Mouse (Mus musculus) heart, postnatal 14 days (tissue): Measurements from ENCODE around the gene Ak7. TPM values are rescaled to one million over a fixed set of nuclear protein-coding genes. Genes with fewer than 3 reads are reported as not detected.

Experiments
- DNase-seq, 2 experiments: peaks; one replicate each; pipeline ENCODE4 v3.0.0; 2021 to 2022
- intact Hi-C: fragments of 180-260 bp; cut with DNase I; formaldehyde crosslinking; loops from one replicate; pipeline ENCODE4 v1.15.1; 2025
- long read RNA-seq, 2 experiments: library from polyadenylated mRNA; stranded (forward); transcript quantifications; one replicate each; pipeline ENCODE4 v2.0.0; 2021
- total RNA-seq, 2 experiments: library from RNA; stranded (reverse); gene quantifications; 2 replicates each; pipeline ENCODE4 v1.2.3; 2021

Ak7 gene
- under 1 TPM in 1 of 2 experiments, not detected in 1; 0.62 TPM for total RNA-seq
- long read RNA-seq, experiment 1: 0 reads
- long read RNA-seq, experiment 2: 0 reads

DNA sequence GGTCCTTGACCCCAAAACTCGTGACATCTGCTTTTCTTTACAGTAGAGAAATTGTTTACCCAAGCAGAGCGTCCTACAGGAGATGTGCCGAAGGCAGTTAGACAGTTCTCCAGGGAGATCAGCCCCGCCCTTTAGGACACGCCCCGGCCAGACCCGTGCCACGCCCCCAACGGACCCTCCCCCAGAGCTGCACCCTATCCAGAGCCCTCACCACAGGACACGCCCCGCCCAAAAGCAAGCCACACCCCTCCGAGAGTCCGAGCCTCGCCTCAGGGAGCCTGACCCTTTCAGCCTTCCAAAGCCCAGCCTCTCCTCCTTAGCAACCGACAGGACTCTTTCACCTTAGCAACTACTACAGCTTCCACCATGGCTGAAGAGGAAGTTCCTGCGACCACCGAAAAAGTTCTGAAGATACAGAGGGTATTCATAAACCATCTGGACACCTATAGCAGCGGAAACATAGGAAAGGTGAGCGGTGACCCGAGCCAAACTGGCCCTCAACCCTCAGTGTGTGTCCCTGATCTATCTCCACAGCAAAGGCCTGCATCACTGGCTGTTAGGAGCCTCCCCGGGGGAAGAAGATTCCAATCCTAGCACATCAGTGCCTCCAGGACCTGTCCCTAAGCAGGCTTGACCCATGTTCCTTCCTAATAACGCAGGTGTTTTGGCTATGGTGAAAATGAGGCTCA lies at the start of gene Ak7:
Gene Ak7 (plus strand): TSS at position 178 of the 689 bp plus-strand sequence.
- intact Hi-C loops: no loop called here

DNA sequence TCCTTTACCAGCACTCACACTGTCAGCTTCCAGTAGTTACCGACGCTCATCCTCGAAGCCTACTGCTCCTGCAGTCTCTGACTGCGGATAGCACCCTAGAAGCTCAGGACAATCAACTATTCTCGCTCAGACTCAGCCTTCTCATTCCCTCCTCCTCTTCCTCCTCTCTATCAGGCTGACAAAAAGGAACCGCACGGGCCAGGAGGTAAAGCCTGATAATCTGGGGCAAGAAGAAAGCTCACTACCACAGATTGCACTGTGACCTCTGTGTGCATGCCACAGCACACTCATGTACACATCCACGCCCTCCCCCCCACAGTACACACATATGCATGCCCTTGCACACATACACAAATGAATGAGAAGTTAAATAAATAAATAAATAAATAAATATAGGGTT lies 29.5 kb upstream of the Ak7 start:
- no peak for DNase-seq
- intact Hi-C loops: no loop called here

More for the DNA sequence above, at the start of gene Ak7:
- DNase-seq: peak; percentile 43 to 54

DNA sequence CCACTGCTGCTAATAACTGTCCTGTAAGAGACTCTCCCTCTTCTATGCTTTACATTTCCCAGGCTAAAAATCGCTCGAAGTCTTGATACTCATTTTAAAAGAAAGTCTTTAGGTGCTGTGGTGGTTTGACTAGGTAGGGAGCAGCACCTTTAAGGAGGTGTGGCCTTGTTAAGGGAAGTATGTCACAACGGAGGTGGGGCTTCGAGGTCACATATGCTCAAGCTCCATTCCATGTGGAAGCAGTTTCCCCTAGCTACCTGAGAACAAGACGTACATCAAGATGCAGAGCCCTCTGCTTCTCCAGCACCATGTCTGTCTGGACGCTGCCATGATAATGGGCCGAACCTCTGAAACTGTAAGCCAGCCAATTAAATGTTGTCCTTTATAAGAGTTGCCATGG lies 27.6 kb upstream of the Ak7 start:
- DNase-seq: no peak
- intact Hi-C loops: no loop called here

DNA sequence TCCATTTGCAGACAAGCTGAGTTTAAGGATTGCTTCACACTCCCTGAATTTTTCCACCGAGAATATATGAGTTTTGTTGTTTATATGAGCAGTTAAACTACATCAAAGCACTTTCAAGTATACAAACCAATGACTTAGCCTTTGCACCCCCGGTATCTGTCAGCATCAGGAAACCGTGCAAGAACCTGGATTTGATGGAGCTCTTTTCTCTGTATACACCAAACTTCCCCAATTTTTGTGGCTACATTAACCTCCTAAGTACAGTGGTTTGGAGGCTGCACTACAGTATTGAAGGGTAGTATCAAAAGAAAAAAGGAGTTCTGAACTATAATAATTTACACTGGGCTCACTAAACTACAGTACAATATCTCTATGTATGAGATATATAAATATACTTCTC lies 27.0 kb upstream of the Ak7 start:
- DNase-seq: no peak
- intact Hi-C loops: no loop called here

DNA sequence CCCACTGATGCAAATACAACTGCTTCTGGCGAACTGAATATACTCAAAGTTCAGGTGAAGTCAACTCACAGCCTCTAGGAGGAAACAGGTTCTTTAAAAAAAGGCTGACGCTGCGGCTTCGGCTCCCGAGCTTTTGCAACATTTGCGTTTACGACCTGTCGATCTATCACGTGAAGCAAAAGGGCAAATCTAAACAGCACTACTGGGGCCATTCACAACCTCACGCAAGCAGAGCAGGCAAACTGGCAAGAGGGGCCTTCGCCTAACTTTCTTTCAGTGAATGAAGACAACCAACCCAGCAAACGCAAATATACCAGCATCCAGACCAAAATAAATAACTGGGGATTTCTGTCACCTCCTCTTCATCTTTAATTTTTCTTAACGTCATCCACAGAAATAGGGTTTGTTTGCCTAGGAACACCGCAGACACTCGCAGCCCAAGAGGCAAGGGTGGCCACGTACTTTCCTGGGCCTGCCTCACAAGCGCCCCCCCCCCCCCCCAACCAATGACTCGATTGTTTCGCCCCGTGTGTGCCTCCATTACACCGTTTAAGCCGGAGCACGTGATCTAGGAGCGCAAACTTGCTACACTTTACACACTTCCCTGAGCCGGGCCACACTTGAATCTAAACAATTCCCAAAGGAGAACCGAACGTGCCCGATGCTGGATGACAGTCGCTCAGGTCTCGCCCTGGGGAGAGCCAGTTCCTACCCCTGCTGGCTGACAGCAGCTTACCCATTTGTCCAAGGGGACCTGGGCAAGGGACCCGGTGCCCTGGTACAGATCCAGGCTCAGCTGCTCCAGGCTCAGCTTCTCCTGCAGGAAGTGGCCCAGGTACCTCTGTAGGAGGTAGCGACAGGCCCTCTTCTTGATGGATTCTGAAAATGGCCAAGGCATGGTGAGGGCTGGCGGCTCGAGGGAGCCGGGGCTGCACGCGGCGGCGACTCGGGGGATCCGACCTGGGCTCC lies 21.6 kb upstream of the Ak7 start, which contains the start of gene Gskip:
Gene Gskip (plus strand): TSS at position 897 of the 969 bp plus-strand sequence.
- intact Hi-C loops: no loop called here
- peak in 1 of 2 experiments; percentile 43 for DNase-seq

DNA sequence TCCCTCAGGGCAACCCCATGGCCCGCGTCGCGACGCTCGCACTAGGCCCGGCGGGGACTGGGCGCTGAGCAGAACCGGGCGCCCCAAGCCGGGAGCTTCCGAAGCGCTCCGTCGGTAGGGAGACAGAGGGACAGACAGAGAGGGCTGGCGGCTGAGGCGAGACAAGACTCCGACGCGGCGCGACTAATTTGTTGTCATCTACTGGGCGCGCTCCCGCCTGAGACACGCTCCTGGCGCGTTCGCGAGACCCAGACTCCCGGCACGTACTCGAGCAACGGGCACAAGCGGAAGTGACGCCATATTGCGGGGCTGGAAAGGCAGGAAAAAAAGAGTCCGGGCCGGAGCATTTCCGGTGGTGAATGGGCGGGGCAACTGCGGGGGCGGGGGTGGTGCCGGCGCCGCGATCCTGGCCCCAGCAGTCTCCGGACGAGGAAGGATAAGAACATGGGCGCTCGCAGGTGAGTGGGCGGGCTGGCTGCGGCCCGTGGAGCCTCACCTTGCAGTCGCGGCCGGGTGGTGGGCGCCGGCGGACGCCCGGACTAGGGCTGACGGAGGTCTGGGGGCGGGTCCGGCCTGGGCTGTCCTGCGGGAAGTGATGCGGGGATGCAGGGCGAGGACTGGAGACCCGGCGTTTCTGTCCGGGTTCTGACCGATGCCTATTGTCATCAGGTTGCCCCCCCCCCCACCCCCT lies 20.6 kb upstream of the Ak7 start, which contains the start of gene Atg2b:
Gene Atg2b (minus strand): TSS at position 211 of the 691 bp plus-strand sequence.
- DNase-seq: peak; percentile 95 to 97
- intact Hi-C loops: no loop called here

DNA sequence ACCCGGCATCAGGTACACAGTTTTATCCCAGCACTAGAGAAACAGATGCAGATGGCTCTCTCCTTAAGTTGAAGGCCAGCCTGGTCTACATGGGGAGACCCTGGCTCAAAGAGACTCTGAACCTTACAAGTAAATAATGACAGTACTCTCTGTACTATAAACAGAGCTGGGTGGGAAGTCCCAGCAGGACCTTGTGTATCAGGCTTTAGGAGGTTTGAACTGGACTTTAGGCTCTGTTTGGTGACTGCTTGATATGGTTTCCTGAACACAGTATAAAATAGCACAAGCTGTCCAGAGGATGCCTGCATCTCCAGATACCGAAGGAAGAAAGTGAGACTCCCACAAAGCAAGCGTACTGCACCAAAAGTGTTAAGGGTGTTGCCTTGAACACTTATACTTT lies 19.0 kb upstream of the Ak7 start:
- intact Hi-C loops: loop anchor here (2.0 kb wide), 1 partner anchor 98 kb away; the partner anchor contains the start of gene Papola
- no peak for DNase-seq

DNA sequence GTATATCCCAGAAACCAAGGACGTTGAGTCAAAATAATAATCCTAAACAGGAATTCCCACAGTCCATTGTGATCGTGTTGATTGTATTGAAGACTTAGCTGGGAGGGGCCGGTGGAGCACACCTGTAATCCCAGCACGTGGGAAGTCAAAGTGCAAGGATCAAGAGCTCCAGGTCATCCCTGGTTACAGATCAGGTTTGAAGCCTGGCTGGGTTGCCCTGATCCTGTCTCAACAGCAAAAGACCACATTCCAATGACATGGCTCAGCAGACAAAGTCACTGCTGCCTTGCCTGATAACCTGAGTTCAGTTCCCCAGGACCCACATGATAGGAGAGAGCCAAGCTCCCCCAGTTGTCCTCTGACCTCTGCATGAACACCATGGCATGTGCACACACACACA lies 18.4 kb upstream of the Ak7 start:
- intact Hi-C loops: loop anchor here (2.0 kb wide), 1 partner anchor 97 kb away; the partner anchor contains the start of gene Papola
- DNase-seq: no peak

DNA sequence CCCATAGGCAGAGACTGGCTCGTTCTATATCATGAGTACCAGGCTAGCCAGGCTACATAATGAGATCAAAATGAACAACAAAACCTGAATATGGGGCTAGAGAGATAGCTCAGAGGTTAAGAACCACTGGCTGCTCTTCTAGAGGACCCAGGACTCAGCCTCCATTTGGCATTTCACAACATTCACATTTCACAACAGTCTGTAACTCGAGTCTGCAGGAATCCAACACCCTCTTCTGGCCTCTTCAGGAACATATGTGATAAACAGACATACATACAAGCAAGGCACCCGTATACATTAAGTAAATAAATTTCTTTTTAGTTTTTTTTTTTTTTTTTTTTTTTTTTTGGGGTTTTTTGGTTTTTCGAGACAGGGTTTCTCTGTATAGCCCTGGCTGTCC lies 17.2 kb upstream of the Ak7 start:
- intact Hi-C loops: no loop called here
- no peak for DNase-seq

DNA sequence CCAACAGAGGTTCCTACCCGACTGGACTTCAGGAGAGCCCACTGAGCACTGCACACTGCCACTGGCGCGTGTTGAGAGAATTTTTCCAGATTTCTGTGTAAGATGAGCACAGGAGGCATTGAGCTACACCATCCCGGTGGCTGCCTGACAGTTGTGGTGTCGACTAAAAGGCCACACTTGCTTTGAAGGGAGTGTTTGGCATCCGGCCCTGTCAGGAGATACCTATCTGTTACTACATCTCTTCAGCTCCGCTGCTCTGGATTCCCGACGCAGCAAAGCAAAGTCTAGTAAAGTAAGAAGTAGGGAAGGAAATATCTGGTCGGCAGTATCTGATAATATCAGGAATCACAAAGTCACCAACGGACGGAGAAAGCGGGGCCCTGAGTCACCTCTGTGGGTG lies 16.3 kb upstream of the Ak7 start:
- intact Hi-C loops: no loop called here
- DNase-seq: no peak

DNA sequence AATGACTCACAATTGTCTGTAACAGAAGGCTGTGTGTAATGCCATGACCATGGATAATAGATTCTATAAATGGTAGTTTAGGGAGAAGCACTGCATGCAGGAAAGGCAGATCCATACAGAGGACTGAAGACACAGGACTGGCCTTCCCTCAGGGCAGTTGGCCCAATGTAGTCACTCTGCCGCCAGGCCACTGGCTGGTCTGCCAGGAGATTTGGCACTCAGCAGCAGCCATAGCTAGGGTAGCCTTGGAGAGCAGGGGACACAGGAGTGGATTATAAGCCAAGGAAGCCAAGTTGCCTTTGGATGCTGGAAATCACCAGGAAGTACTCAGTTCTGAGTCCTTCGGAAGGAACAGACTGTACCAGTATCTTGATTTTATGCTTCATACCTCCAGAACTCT lies 11.8 kb upstream of the Ak7 start:
- DNase-seq: no peak
- intact Hi-C loops: no loop called here

DNA sequence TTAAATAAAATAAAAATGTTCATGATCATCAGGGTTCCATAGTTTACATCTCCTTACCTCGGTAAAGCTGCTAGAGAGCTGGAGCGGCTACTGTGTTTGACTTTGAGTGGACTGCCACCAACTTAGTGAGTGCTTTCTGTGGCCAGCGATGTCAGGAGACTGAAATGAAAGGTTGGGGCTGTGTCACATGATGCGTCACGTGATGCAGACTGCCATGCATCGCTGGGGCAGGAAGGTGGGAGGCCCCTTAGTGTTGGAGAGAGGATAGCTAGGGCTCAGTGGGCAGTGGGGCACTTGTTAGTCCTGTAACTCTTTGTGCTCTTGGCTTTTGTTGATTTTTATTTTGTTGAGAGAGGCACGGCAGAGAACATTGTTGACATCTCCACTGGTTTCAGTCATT lies 9.9 kb upstream of the Ak7 start:
- no peak for DNase-seq
- intact Hi-C loops: no loop called here

DNA sequence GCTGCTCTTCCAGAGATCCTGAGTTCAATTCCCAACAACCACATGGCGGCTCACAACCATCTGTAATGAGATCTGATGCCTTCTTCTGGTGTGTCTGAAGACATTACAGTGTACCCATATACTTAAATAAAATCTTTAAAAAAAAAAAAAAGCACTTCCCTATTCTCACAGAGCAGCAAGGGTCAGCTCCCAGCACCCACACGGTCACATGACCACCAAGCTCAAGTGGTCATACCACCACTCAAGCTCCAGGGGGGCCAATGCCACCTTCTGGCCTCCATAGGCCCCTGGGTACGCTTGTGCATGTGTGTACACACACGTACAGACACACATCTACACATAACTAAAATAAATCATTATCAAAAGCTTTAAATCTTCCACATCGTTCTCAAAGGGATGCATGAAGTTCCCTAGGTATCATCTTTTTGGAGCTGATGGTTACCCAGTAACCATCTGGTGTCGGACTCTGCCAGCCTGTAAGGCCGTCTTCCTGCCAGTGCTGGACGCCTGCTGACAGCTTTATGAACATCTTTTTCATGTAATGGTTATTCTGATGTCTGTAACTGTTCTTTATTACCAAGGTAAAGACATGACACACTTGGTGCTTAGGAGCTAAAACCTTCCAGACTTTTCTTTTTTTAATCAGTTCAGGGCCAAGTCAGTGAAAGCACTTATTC lies 8.5 kb upstream of the Ak7 start:
- intact Hi-C loops: no loop called here
- DNase-seq: no peak

DNA sequence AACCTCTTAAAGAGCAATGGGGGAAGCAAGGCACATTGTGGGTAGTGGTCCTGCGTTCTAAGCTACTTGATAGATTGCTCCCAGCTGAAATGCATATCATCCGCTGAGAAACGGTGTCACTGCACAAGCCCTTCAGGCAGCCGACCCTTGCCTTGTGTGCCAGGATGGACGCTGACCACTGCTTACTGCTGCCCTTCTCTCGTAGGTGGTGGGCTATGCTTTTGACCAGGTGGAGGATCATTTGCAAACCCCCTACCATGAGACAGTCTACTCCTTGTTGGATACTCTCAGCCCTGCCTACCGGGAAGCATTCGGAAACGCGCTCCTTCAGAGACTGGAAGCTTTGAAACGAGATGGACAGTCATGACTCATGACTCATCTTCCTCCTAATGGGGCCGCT lies 5.3 kb upstream of the Ak7 start:
- DNase-seq: no peak
- intact Hi-C loops: no loop called here

DNA sequence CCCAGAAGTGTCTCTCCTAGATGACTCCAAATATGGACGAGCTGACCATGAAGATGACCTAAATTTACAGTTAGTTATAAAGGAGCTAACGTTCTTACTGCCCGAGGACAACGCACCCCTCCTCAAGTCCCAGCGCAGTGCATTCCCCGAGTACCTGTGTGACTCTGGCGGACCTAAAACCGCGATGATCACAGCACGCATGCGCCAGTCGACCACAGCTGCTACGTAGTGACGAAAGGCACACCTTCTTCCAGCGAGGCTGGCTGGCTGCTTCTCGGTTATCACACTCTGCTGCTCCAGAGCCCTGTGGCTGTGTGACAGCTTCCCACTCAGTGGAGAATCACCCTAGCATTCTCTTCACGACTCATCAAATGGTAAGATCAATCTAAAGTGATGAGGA lies 12.8 kb downstream of the Ak7 start:
- DNase-seq: peak; percentile 21 to 27
- intact Hi-C loops: no loop called here

DNA sequence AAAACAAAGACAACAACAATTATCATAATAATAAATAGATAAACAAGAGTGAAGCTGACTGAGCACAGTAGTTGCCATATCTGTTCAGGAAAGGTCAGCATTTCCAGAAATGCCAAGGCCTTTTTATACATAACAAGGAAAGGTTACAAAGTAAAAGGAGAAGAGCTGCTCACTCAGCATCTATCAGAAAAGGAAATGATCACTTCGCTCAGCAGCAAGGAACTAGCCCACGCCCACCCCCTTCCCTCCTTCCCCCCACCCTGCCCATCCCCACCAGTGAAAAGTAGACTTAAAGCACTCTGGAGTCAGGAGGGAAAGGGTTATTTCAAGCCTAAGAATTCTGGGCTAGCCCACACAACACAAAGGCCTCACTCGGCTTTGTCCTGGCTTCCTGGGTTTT lies 14.4 kb downstream of the Ak7 start:
- no peak for DNase-seq
- intact Hi-C loops: loop anchor here (10.0 kb wide), 2 partner anchors 85 to 285 kb away; no protein-coding TSS in a partner anchor

DNA sequence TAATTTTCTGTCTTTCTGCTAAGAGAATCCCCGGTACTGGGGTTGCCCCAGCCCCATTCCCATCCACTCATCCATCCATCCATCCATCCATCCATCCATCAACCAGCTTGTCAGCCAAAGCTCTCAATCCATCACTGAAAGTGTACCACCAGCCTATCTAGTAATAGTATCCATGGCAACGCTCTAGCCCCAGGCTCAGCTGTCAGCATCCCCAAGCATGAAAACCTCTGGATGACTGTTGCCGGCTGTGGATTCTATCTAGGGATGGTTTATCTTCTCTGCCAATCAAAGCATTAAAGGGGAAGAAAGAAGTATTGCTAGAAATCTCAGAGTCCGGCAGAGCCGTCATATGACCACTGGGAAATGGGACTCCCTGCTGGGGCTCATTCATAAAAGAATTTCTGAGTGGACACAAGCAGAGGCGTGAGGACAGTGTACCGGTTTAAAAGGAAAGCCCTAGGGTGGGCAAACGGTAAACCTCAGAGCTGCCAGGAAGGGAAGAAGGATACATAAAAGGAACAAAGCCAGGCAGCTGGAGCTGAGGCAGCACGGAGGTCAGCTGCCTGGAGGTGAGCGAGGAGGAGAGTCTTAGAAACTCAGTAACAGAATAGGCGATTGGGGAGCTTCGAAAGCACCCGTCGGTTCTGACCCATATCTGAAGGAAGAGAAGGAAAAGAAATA lies 15.8 kb downstream of the Ak7 start:
- intact Hi-C loops: loop anchor here (2.0 to 10.0 kb wide), 3 partner anchors 87 to 287 kb away; no protein-coding TSS in a partner anchor

DNA sequence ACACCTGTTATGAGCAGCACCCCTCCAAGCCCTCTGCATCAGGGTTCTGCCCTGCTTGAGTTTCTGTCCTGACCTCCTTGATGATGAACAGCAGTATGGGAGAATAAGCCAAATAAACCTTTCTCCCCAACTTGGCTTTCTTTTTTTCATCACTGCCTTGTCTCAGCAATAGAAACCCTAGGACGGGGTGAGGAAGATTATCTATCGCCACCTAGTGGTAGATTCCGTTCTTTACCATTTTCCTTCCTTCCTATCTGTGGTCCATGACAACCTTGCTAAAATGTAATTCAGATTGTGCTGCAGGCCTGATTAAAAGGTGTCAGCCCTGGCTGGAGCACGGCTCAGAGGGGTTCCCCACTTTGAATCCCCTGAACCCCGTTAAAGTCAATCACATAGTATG lies 16.9 kb downstream of the Ak7 start:
- DNase-seq: peak in 1 of 2 experiments; percentile 8
- intact Hi-C loops: loop anchor here (2.0 to 10.0 kb wide), 3 partner anchors 88 to 288 kb away; no protein-coding TSS in a partner anchor

More for the DNA sequence above, 15.8 kb downstream of the Ak7 start:
- no peak for DNase-seq

DNA sequence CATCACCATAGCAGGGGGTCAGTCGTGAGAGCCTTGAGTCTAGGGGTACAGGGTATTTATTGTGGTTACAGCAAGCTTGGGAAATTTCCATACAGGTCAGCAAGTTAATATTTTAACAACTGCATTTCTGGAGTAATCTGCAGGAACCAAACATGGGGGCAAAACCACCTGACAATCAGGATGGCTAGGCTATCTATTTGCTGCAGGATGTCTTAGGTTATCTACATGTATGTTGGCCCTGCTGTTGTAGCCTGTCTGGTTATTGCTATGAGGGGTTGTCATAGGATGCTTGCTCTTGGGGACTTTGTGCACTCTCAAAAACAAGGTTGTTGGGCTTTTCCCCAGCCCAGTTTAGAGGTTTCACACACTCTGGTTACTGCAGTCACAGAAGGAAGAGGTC lies 18.8 kb downstream of the Ak7 start:
- intact Hi-C loops: loop anchor here (10.0 kb wide), 2 partner anchors 90 to 290 kb away; no protein-coding TSS in a partner anchor
- DNase-seq: no peak
